Mouse (Mus musculus): ENCODE data around the gene Armh3. TPM values are rescaled to one million over a fixed set of nuclear protein-coding genes. Genes with fewer than 3 reads are reported as not detected.

Armh3 gene
- polyA plus RNA-seq, 1 experiment = 17.1 TPM

- Histone ChIP-seq H3K9ac (ENCODE audit: low read depth, poor library complexity, severe bottlenecking) (peak overlapping the region; percentile 79), H3K36me3 (ENCODE audit: control insufficient read depth, insufficient read depth, low read length, poor library complexity, severe bottlenecking) (peaks cover 9% of the 10 kb centered on the region), H3K27ac (ENCODE audit: insufficient read depth, low read length) (peak overlapping the region; percentile 74), H3K27me3 (ENCODE audit: control insufficient read depth, insufficient read depth, low read length, poor library complexity, severe bottlenecking) (no peaks in the 10 kb centered on the region), H3K4me3 (ENCODE audit: low read depth, low read length) (peak overlapping the region; percentile 64), H3K9me3 (replicated peaks; ENCODE audit: control insufficient read depth, insufficient read depth, low read length, poor library complexity, severe bottlenecking) (no peaks in the 10 kb centered on the region), H3K4me1 (ENCODE audit: control insufficient read depth, insufficient read depth, low read length) (peaks cover 4% of the 10 kb centered on the region)
- TF ChIP-seq EP300 (IDR thresholded peaks at IDR 0.05; ENCODE audit: insufficient read depth, low read depth, low read length) = no peak
- TF ChIP-seq CTCF (IDR thresholded peaks at IDR 0.05; ENCODE audit: low read depth, low read length) = no peak
- no peak for TF ChIP-seq POLR2A (IDR thresholded peaks at IDR 0.05; ENCODE audit: insufficient read depth, low read length)
Measured at GRCm38 (mm10) chr19:46040149-46040902, 42.0 kb upstream of the Armh3 start.

- H3K27ac ChIP-seq (ENCODE audit: insufficient read depth, low read length) = peak overlapping the region; percentile 74
- TF ChIP-seq CTCF (IDR thresholded peaks at IDR 0.05; ENCODE audit: low read depth, low read length) (no peak), POLR2A (IDR thresholded peaks at IDR 0.05; ENCODE audit: insufficient read depth, low read length) (peak; percentile 68)
- peak overlapping the region; percentile 88 for H3K4me3 ChIP-seq (ENCODE audit: low read depth, low read length)
- no peaks in the 10 kb centered on the region for H3K9me3 ChIP-seq (replicated peaks; ENCODE audit: control insufficient read depth, insufficient read depth, low read length, poor library complexity, severe bottlenecking)
- H3K9ac ChIP-seq (ENCODE audit: low read depth, poor library complexity, severe bottlenecking) = peak overlapping the region; percentile 79
- H3K27me3 ChIP-seq (ENCODE audit: control insufficient read depth, insufficient read depth, low read length, poor library complexity, severe bottlenecking) = no peaks in the 10 kb centered on the region
- peaks cover 18% of the 10 kb centered on the region for H3K36me3 ChIP-seq (ENCODE audit: control insufficient read depth, insufficient read depth, low read length, poor library complexity, severe bottlenecking)
- H3K4me1 ChIP-seq (ENCODE audit: control insufficient read depth, insufficient read depth, low read length) = peaks cover 7% of the 10 kb centered on the region
Measured at GRCm38 (mm10) chr19:46039478-46039877, 41.2 kb upstream of the Armh3 start.

- Histone ChIP-seq H3K9ac (ENCODE audit: low read depth, poor library complexity, severe bottlenecking) (peak overlapping the region; percentile 79), H3K27me3 (ENCODE audit: control insufficient read depth, insufficient read depth, low read length, poor library complexity, severe bottlenecking) (no peaks in the 10 kb centered on the region), H3K4me3 (ENCODE audit: low read depth, low read length) (peak overlapping the region; percentile 88), H3K4me1 (ENCODE audit: control insufficient read depth, insufficient read depth, low read length) (peaks cover 7% of the 10 kb centered on the region), H3K27ac (ENCODE audit: insufficient read depth, low read length) (peak overlapping the region; percentile 98), H3K9me3 (replicated peaks; ENCODE audit: control insufficient read depth, insufficient read depth, low read length, poor library complexity, severe bottlenecking) (no peaks in the 10 kb centered on the region), H3K36me3 (ENCODE audit: control insufficient read depth, insufficient read depth, low read length, poor library complexity, severe bottlenecking) (peaks cover 24% of the 10 kb centered on the region)
- TF ChIP-seq CTCF (IDR thresholded peaks at IDR 0.05; ENCODE audit: low read depth, low read length) (no peak), POLR2A (IDR thresholded peaks at IDR 0.05; ENCODE audit: insufficient read depth, low read length) (no peak), EP300 (IDR thresholded peaks at IDR 0.05; ENCODE audit: insufficient read depth, low read depth, low read length) (no peak)
Measured at GRCm38 (mm10) chr19:46038851-46039260, 40.6 kb upstream of the Armh3 start.

DNA sequence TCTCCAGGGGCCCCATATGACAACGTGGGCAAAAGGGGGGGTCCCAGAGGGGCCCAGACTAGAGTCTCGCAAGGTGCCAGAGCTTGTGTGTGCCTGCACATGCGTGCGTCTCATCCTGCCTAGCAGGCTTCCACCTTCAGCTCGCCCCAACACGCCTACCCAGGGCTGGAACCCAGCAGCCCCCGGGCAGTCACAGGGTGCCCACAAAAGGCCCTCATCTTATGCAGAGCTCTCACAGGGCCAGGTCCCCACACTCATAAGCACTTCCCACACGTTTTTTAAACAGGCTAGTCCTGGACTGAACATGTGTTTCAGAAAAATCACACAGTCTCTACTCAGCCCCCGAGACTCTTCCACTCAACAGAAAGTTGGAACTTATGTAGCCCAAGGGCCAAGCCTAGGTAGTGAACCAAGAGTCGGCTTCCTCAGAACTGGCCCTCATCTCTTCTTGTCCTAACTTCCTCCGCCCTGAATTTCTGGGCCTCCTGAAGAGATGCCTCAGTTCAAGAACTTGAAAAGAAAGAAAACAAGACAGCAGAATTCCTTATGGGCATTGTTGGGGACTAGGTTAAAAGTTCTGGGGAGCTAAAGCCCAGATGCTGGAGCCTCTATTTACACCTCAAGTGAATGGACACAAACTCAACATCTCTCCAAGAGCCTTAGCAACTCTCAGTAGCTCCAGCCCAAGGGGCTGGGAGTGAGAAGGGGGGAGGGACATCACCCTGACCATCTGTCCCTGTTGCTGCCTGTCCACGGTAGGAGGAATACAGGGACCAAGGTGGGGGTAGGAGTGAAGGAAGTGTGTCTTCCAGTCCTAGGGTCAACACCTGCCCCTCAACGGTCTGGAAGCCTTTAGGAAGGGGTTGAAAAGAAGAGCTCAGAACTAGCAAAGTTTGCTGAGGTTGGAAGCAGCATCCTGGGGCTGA is 39.9 kb upstream of the Armh3 start:
- peak overlapping the region; percentile 88 for H3K4me3 ChIP-seq (ENCODE audit: low read depth, low read length)
- no peaks in the 10 kb centered on the region for H3K9me3 ChIP-seq (replicated peaks; ENCODE audit: control insufficient read depth, insufficient read depth, low read length, poor library complexity, severe bottlenecking)
- TF ChIP-seq POLR2A (IDR thresholded peaks at IDR 0.05; ENCODE audit: insufficient read depth, low read length) (no peak), CTCF (IDR thresholded peaks at IDR 0.05; ENCODE audit: low read depth, low read length) (no peak), EP300 (IDR thresholded peaks at IDR 0.05; ENCODE audit: insufficient read depth, low read depth, low read length) (no peak)
- H3K27ac ChIP-seq (ENCODE audit: insufficient read depth, low read length) = peak overlapping the region; percentile 98
- peak overlapping the region; percentile 79 for H3K9ac ChIP-seq (ENCODE audit: low read depth, poor library complexity, severe bottlenecking)
- H3K4me1 ChIP-seq (ENCODE audit: control insufficient read depth, insufficient read depth, low read length) = peaks cover 7% of the 10 kb centered on the region
- no peaks in the 10 kb centered on the region for H3K27me3 ChIP-seq (ENCODE audit: control insufficient read depth, insufficient read depth, low read length, poor library complexity, severe bottlenecking)
- H3K36me3 ChIP-seq (ENCODE audit: control insufficient read depth, insufficient read depth, low read length, poor library complexity, severe bottlenecking) = peaks cover 31% of the 10 kb centered on the region

GRCm38 (mm10) chr19:46037243-46037924 is 39.1 kb upstream of the Armh3 start:
- Histone ChIP-seq H3K27ac (ENCODE audit: insufficient read depth, low read length) (peak overlapping the region; percentile 98), H3K9ac (ENCODE audit: low read depth, poor library complexity, severe bottlenecking) (peak overlapping the region; percentile 79), H3K9me3 (replicated peaks; ENCODE audit: control insufficient read depth, insufficient read depth, low read length, poor library complexity, severe bottlenecking) (no peaks in the 10 kb centered on the region), H3K36me3 (ENCODE audit: control insufficient read depth, insufficient read depth, low read length, poor library complexity, severe bottlenecking) (peaks cover 39% of the 10 kb centered on the region), H3K27me3 (ENCODE audit: control insufficient read depth, insufficient read depth, low read length, poor library complexity, severe bottlenecking) (no peaks in the 10 kb centered on the region), H3K4me3 (ENCODE audit: low read depth, low read length) (peak overlapping the region; percentile 46), H3K4me1 (ENCODE audit: control insufficient read depth, insufficient read depth, low read length) (peaks cover 7% of the 10 kb centered on the region)
- TF ChIP-seq EP300 (IDR thresholded peaks at IDR 0.05; ENCODE audit: insufficient read depth, low read depth, low read length) (peak; percentile 80), POLR2A (IDR thresholded peaks at IDR 0.05; ENCODE audit: insufficient read depth, low read length) (no peak)

Measured in ES-Bruce4 (cell line).